Mouse (Mus musculus): ENCODE results near the gene Chkb. TPM values are rescaled to one million over a fixed set of nuclear protein-coding genes. Genes with fewer than 3 reads are reported as not detected.
"Not testable (repeated sequence)": the region's sequence is repeated elsewhere in the genome, so short reads cannot be mapped to it uniquely, and the experiment has no call there.

Chkb gene
- total and polyA plus RNA-seq, 2 experiments from 2014 or later, result 65.4 to 105 TPM

GRCm38 (mm10) chr15:89432946-89433345, 3.2 kb upstream of the Chkb start:
- Histone ChIP-seq H3K4me1 (ENCODE audit: insufficient read depth, low read length) (peaks cover 8% of the 10 kb centered on the region; the same call in 1 of the 2 replicates), H3K9ac (replicated peaks; ENCODE audit: low read length) (no peak overlapping the region), H3K9me3 (ENCODE audit: low read length) (no peaks in the 10 kb centered on the region), H3K36me3 (ENCODE audit: insufficient read depth, low read length) (no peaks in the 10 kb centered on the region), H3K27me3 (ENCODE audit: insufficient read depth, low read length) (no peaks in the 10 kb centered on the region), H3K4me3 (ENCODE audit: low read length) (no peak overlapping the region), H3K27ac (no peak overlapping the region), H3K4me2 (ENCODE audit: low read depth, low read length) (no peak overlapping the region)
- WGBS, result 57% methylated on average over 4 of the region's 4 CpGs
- ATAC-seq, result no peak
- TF ChIP-seq CTCF (IDR thresholded peaks at IDR 0.05; ENCODE audit: low read depth), result no peak
- DNase-seq (ENCODE audit: low spot score), result no peak

- TF ChIP-seq CTCF (IDR thresholded peaks at IDR 0.05; ENCODE audit: low read depth), result no peak
- peaks cover 9% of the 10 kb centered on the region; the same call in 1 of the 2 replicates for H3K36me3 ChIP-seq (ENCODE audit: insufficient read depth, low read length)
- H3K4me3 ChIP-seq (ENCODE audit: low read length), result no peak overlapping the region
- peaks cover 8% of the 10 kb centered on the region; the same call in 1 of the 2 replicates for H3K4me1 ChIP-seq (ENCODE audit: insufficient read depth, low read length)
- no peak overlapping the region for H3K9ac ChIP-seq (replicated peaks; ENCODE audit: low read length)
- WGBS, result 95% methylated on average over 6 of the region's 6 CpGs
- no peak overlapping the region for H3K4me2 ChIP-seq (ENCODE audit: low read depth, low read length)
- no peaks in the 10 kb centered on the region for H3K27me3 ChIP-seq (ENCODE audit: insufficient read depth, low read length)
- ATAC-seq, result no peak
- no peak overlapping the region for H3K27ac ChIP-seq
- DNase-seq (ENCODE audit: low spot score), result no peak
- no peaks in the 10 kb centered on the region for H3K9me3 ChIP-seq (ENCODE audit: low read length)
Measured at GRCm38 (mm10) chr15:89431806-89432205, 2.1 kb upstream of the Chkb start.

DNA sequence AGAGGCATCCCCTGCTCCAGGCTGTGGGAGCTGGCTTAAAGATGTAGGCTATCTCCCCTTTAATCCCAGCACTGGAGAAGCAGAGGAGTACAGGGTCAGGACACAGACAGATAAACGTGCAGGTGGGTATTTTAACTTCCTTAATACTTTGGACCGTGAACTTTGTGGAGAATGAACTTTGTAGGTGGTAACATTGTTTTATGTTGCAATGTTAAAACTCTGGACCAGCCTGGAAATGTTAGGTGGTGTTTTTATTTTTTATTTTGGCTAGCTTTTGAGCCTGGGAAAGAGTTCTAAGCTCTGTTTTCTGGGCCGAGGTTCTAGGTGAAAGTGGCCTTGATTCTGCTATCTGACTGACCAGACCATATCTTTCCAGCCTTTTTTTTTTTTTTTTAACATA, 1.6 kb upstream of the Chkb start:
- ATAC-seq (no peak), DNase-seq (ENCODE audit: low spot score) (no peak)
- no peaks in the 10 kb centered on the region for H3K27me3 ChIP-seq (ENCODE audit: insufficient read depth, low read length)
- H3K4me1 ChIP-seq (ENCODE audit: insufficient read depth, low read length), result peaks cover 8% of the 10 kb centered on the region; the same call in 1 of the 2 replicates
- no peak for TF ChIP-seq CTCF (IDR thresholded peaks at IDR 0.05; ENCODE audit: low read depth)
- no peaks in the 10 kb centered on the region for H3K9me3 ChIP-seq (ENCODE audit: low read length)
- no peak overlapping the region for H3K9ac ChIP-seq (replicated peaks; ENCODE audit: low read length)
- no peak overlapping the region for H3K27ac ChIP-seq
- H3K36me3 ChIP-seq (ENCODE audit: insufficient read depth, low read length), result peaks cover 15% of the 10 kb centered on the region
- WGBS, result 90% methylated on average over 3 of the region's 3 CpGs
- no peak overlapping the region for H3K4me3 ChIP-seq (ENCODE audit: low read length)
- no peak overlapping the region for H3K4me2 ChIP-seq (ENCODE audit: low read depth, low read length)

DNA sequence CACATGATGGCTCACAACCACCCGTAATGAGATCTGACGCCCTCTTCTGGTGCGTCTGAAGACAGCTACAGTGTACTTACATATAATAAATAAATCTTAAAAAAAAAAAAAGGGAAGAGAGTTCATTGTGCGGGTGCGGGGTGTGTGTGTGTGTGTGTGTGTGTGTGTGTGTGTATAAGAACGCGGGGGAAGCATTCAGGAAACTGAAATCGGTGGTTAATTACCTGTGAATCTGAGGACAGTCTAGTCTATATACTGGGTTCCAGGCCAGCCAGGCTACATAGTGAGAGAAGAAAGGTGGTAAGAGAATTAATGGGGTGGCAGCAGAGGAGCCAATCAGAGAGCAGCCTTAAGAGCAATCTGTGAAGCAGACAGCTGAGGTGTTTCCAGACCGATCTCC, 1.1 kb upstream of the Chkb start:
- not testable (repeated sequence) for H3K9ac ChIP-seq (replicated peaks; ENCODE audit: low read length); DNase-seq (ENCODE audit: low spot score); H3K4me2 ChIP-seq (ENCODE audit: low read depth, low read length); ATAC-seq; H3K27me3 ChIP-seq (ENCODE audit: insufficient read depth, low read length); H3K4me1 ChIP-seq (ENCODE audit: insufficient read depth, low read length); H3K9me3 ChIP-seq (ENCODE audit: low read length); H3K4me3 ChIP-seq (ENCODE audit: low read length)
- peaks cover 18% of the 10 kb centered on the region for H3K36me3 ChIP-seq (ENCODE audit: insufficient read depth, low read length)
- 92% methylated on average over 9 of the region's 9 CpGs for WGBS
- H3K27ac ChIP-seq, result peak overlapping the region; percentile 96; the same call in 1 of the 2 replicates

DNA sequence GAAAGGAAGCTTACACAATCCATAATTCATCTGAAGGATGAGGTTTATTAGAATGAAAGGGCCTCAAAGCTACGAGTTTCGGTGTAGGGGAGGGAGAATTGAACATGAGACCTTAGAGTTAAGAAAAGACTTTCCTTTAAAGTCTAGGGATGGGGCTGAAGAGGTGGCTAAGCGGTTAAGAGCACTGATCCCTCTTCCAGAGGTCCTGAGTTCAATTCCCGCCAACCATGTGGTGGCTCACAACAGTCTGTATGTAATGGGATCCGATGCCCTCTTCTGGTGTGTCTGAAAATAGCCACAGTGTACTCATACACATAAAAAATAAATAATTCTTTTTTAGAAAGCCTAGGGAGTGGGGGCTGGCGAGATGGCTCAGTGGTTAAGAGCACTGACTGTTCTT, 633 bp upstream of the Chkb start:
- peak overlapping the region; percentile 97 for H3K4me2 ChIP-seq (ENCODE audit: low read depth, low read length)
- no peaks in the 10 kb centered on the region for H3K27me3 ChIP-seq (ENCODE audit: insufficient read depth, low read length)
- WGBS, result 45% methylated on average over 6 of the region's 6 CpGs
- H3K4me1 ChIP-seq (ENCODE audit: insufficient read depth, low read length), result peaks cover 8% of the 10 kb centered on the region; the same call in 1 of the 2 replicates
- TF ChIP-seq CTCF (IDR thresholded peaks at IDR 0.05; ENCODE audit: low read depth), result peak; percentile 29; the same call in 1 of the 2 replicates
- H3K36me3 ChIP-seq (ENCODE audit: insufficient read depth, low read length), result peaks cover 18% of the 10 kb centered on the region
- ATAC-seq (no peak), DNase-seq (ENCODE audit: low spot score) (peak; percentile 13)
- peak overlapping the region; percentile 72 for H3K9ac ChIP-seq (replicated peaks; ENCODE audit: low read length)
- no peaks in the 10 kb centered on the region for H3K9me3 ChIP-seq (ENCODE audit: low read length)
- H3K4me3 ChIP-seq (ENCODE audit: low read length), result peak overlapping the region; percentile 65
- H3K27ac ChIP-seq, result peak overlapping the region; percentile 96

- H3K36me3 ChIP-seq (ENCODE audit: insufficient read depth, low read length), result peaks cover 18% of the 10 kb centered on the region
- H3K9me3 ChIP-seq (ENCODE audit: low read length), result no peaks in the 10 kb centered on the region
- H3K4me3 ChIP-seq (ENCODE audit: low read length), result peak overlapping the region; percentile 65
- no peaks in the 10 kb centered on the region for H3K27me3 ChIP-seq (ENCODE audit: insufficient read depth, low read length)
- H3K4me1 ChIP-seq (ENCODE audit: insufficient read depth, low read length), result peaks cover 8% of the 10 kb centered on the region; the same call in 1 of the 2 replicates
- peak overlapping the region; percentile 96; the same call in 1 of the 2 replicates for H3K27ac ChIP-seq
- WGBS, result 4% methylated on average over 22 of the region's 22 CpGs
- H3K4me2 ChIP-seq (ENCODE audit: low read depth, low read length), result peak overlapping the region; percentile 97
- TF ChIP-seq CTCF (IDR thresholded peaks at IDR 0.05; ENCODE audit: low read depth), result no peak
- no peak for DNase-seq (ENCODE audit: low spot score)
- ATAC-seq, result peak; percentile 47
- peak overlapping the region; percentile 72 for H3K9ac ChIP-seq (replicated peaks; ENCODE audit: low read length)
Measured at GRCm38 (mm10) chr15:89428821-89429351, 822 bp downstream of the Chkb start.

DNA sequence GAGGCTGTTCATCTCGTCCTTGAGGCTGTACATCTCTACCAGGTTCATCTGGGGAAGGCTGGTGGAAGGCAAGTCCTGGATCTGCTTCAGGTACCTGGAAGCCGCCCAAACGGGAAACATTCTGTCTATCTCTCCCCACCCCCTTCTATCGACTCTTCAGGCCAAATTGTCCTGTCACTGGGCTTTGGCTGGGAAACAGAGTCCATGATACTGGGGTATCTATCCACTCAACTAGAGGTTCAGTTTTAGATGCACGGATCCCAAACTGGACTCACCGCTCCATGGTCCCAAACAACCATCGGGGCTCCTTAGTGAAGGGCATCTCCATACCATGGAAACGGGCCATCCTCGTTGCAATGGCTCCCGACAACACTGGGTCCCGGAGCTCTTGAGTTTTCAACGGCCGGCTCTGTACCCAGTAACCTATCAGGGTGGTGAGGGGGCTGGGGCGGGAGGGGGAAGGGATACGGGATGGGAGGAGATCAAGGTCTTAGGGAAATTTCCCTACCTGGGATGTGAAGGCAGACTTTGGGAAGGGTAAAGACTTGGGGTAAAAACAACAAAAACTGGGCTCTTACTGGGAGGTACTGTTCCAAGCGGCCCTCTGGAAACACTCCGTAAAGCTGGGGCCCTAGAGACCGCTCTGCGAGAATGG, 1.4 kb downstream of the Chkb start:
- H3K9me3 ChIP-seq (ENCODE audit: low read length), result no peaks in the 10 kb centered on the region
- peak overlapping the region; percentile 97 for H3K4me2 ChIP-seq (ENCODE audit: low read depth, low read length)
- peaks cover 18% of the 10 kb centered on the region for H3K36me3 ChIP-seq (ENCODE audit: insufficient read depth, low read length)
- H3K4me1 ChIP-seq (ENCODE audit: insufficient read depth, low read length), result peaks cover 8% of the 10 kb centered on the region; the same call in 1 of the 2 replicates
- no peaks in the 10 kb centered on the region for H3K27me3 ChIP-seq (ENCODE audit: insufficient read depth, low read length)
- H3K9ac ChIP-seq (replicated peaks; ENCODE audit: low read length), result peak overlapping the region; percentile 72
- 80% methylated on average over 19 of the region's 19 CpGs for WGBS
- no peak overlapping the region for H3K27ac ChIP-seq
- H3K4me3 ChIP-seq (ENCODE audit: low read length), result peak overlapping the region; percentile 65
- DNase-seq (ENCODE audit: low spot score) (no peak), ATAC-seq (no peak)
- TF ChIP-seq CTCF (IDR thresholded peaks at IDR 0.05; ENCODE audit: low read depth), result no peak

All from hindbrain, postnatal 0 days (tissue).